Mouse (Mus musculus) midbrain, embryonic 14.5 days (tissue): ENCODE measurements around the gene Papola. TPM values are rescaled to one million over a fixed set of nuclear protein-coding genes. Genes with fewer than 3 reads are reported as not detected.

Source experiments
- ATAC-seq: fragments of 200-750 bp; cut with Nextera tagmentation; 2 replicates; pipeline ENCODE4 v1.8.0; 2017; ENCODE audit warnings: moderate number of reproducible peaks, moderate library complexity; ENCODE audit not compliant: low FRiP score, low TSS enrichment
- DNase-seq: peaks from one replicate; pipeline ENCODE4 v3.0.0-alpha.2; 2015
- H3K27ac ChIP-seq: fragments of 300-500 bp; sonication (generic); replicated peaks from 2 replicates; pipeline ENCODE4 v1.5.1; 2014; ENCODE audit warnings: mild to moderate bottlenecking, low read depth, low read length, moderate library complexity
- H3K27me3 ChIP-seq: fragments of 300-500 bp; sonication (generic); 2 replicates; pipeline ENCODE4 v1.6.1; 2014; ENCODE audit warnings: low read length, control low read depth, mixed read lengths; ENCODE audit not compliant: control insufficient read depth, insufficient read depth
- H3K36me3 ChIP-seq: fragments of 300-500 bp; sonication (generic); 2 replicates; pipeline ENCODE4 v1.6.1; 2014; ENCODE audit warnings: low read length, control low read depth; ENCODE audit not compliant: control insufficient read depth, insufficient read depth
- H3K4me1 ChIP-seq: fragments of 300-500 bp; sonication (generic); 2 replicates; pipeline ENCODE4 v1.6.1; 2014; ENCODE audit warnings: mild to moderate bottlenecking, antibody characterized with exemption, low read length, control low read depth; ENCODE audit not compliant: control insufficient read depth, insufficient read depth
- H3K4me2 ChIP-seq: fragments of 300-500 bp; sonication (generic); 2 replicates; pipeline ENCODE4 v1.6.1; 2014; ENCODE audit warnings: mild to moderate bottlenecking, low read length, moderate library complexity
- H3K4me3 ChIP-seq: fragments of 300-500 bp; sonication (generic); replicated peaks from 2 replicates; pipeline ENCODE4 v1.5.1; 2014; ENCODE audit warnings: low read depth, low read length
- H3K9ac ChIP-seq: fragments of 300-500 bp; sonication (generic); replicated peaks from 2 replicates; pipeline ENCODE4 v1.6.1; 2014; ENCODE audit warnings: mild to moderate bottlenecking, low read length, moderate library complexity
- H3K9me3 ChIP-seq: fragments of 300-500 bp; sonication (generic); 2 replicates; pipeline ENCODE4 v1.6.1; 2016; ENCODE audit warnings: low read length, control low read depth, mixed read lengths; ENCODE audit not compliant: control insufficient read depth
- WGBS: fragments of 180-500 bp; shearing (Covaris S2); extraction: QIAGEN DNeasy Blood & Tissue Kit; methylation state at CpG from one replicate; pipeline ENCODE4 v1.1.7; 2014; 5-methylcytosine and 5-hydroxymethylcytosine counted together
- microRNA-seq: library from miRNA; unstranded; fragments of <30 nt; microRNA quantifications from one replicate; pipeline ENCODE4, GENCODE M21; 2016
- polyA plus RNA-seq: library from polyadenylated mRNA; unstranded; fragments of >200 nt; fragmentation: Nextera tagmentation; extraction: Ambion mirVana; gene quantifications from 2 replicates; pipeline ENCODE4 v1.2.1, GENCODE M21; 2014

Papola gene
- polyA plus RNA-seq, 1 experiment from 2014 or later = 169 TPM

DNA sequence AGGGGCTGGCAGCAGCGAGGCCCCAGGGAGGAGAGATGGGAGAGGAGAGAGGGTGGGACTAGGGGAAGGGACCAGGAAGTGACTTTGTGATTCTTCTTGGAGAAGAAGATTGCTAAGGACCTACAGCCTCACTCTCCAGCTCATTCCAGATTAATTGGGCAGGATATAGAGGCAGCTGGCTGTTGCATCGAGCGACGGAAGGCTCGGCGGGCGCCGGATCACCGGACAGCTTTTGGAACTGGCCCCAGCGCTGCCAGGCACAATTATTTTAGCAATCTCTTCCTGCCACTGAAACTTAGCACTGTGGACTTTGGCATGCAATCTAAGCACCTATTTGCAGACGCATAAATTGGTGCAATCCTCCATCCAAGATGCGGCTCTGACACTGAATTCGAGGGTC, 92.4 kb downstream of the Papola start:
- H3K27ac ChIP-seq = no peak overlapping the region
- DNase-seq = no peak
- H3K4me1 ChIP-seq = peaks cover 12% of the 10 kb centered on the region; the same call in 1 of the 2 replicates
- no peak overlapping the region for H3K4me3 ChIP-seq
- H3K9ac ChIP-seq = no peak overlapping the region
- H3K9me3 ChIP-seq = 0 out of 2 replicates have a peak, but pooled peaks cover 9% of the 10 kb centered on the region
- no peak overlapping the region for H3K4me2 ChIP-seq
- ATAC-seq = no peak
- WGBS = 73% methylated on average over 13 of the region's 13 CpGs
- peaks cover 19% of the 10 kb centered on the region for H3K27me3 ChIP-seq
- H3K36me3 ChIP-seq = no peaks in the 10 kb centered on the region

DNA sequence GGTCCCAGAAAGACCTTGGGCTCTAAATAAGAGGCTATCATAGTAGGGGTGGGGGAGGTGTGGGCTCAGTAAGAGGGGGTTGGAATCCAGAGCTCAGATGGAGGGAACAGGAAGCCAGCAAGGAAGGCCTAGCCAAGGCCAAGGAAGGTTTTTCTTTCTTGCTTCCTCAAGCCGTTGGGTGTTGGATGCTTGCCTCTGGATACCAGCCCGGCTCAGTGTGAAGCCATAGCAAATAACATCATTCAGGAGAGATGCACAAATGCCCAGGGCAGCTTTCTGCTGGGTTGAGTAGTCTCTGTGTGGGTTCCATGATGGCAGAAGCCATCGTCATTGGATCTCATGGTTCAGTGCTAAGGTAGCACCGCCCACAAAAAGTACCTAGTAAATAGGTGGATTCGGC, 94.3 kb downstream of the Papola start:
- H3K27ac ChIP-seq = no peak overlapping the region
- H3K9ac ChIP-seq = no peak overlapping the region
- DNase-seq (no peak), ATAC-seq (no peak)
- 96% methylated on average over 5 of the region's 5 CpGs for WGBS
- no peaks in the 10 kb centered on the region for H3K36me3 ChIP-seq
- H3K4me2 ChIP-seq = no peak overlapping the region
- peaks cover 12% of the 10 kb centered on the region; the same call in 1 of the 2 replicates for H3K4me1 ChIP-seq
- no peak overlapping the region for H3K4me3 ChIP-seq
- peaks cover 15% of the 10 kb centered on the region for H3K27me3 ChIP-seq
- 0 out of 2 replicates have a peak, but pooled peaks cover 9% of the 10 kb centered on the region for H3K9me3 ChIP-seq

DNA sequence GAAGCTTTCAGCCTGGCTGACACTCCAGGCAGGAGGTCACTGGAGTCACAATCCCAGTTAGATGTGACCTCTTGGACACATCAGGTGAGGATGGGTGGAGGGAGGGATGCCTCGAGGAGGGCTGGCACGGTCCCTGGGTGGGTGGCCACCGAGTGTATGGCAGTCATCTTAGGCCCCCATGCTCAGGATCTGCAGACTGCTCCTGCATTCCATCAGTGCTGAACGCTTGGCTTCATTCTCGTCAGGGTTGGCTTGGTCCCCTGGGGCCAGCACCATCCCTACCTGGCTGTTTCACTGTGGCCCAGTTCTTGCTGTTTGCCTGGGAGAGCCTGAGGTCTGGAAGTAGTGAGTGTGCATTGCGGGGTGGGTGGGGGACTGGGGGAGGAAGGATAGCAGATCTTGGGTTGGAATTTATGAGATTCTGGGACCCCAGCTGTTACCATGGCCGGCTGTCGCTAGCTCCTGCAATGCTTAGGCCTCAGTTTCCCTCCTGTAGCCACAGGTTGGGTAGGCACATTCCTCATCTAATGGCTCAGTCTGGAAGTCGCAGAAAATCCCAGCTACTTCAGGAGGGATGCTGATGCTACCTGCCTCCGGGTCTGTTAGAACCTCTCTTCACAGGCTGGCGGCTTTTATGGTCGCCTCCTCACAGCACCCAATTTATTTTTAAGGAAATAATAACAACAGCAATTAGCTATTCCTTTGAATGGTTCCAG, 99.5 kb downstream of the Papola start:
- 82% methylated on average over 12 of the region's 12 CpGs for WGBS
- H3K27ac ChIP-seq = peak overlapping the region; percentile 27
- ATAC-seq = no peak

DNA sequence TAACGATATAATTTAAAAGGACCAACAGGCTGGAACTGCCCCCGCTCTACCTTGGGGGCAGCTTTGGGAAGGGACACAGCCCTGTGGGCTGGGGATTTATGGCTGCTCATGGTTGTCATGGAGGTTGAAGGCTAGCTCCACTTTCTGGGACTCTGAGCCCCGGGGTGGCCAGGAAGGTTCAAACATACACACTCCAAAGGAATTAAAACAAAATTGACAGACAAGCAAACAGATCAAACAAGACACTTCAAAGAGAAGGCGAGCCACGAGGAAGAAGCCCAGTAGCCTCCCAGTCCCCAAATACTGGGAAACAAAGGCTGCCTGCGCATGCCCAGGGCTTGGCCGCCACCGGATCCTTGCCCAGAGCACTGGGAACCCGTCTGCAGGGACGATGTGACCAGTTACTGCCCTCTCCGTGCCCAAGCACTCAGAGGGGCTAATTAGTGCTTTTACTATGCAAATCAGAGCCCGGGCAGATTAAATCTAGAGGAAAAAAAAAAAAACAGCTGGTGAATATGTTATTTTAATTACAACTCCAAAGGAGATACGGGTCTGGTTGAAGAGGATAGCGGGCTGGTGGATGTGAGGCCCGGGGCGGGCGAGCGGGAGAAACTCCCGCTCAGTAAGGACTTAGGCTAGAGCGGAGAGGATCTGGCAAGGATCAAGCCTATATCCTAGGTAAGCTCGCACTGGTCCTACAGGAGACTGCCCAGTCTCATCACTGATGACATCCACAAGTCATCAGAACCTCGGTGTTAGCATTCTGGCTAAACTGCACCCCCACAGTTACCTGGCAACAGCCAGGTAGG, 100.2 kb downstream of the Papola start:
- DNase-seq (peak; percentile 76), ATAC-seq (peak; percentile 62; the same call in 1 of the 2 replicates)
- Histone ChIP-seq H3K27ac (peak overlapping the region; percentile 60), H3K9ac (no peak overlapping the region), H3K36me3 (no peaks in the 10 kb centered on the region), H3K27me3 (no peaks in the 10 kb centered on the region), H3K4me2 (peak overlapping the region; percentile 31), H3K4me3 (no peak overlapping the region), H3K4me1 (peaks cover 10% of the 10 kb centered on the region; the same call in 1 of the 2 replicates), H3K9me3 (0 out of 2 replicates have a peak, but pooled peaks cover 1% of the 10 kb centered on the region)
- 22% methylated on average over 22 of the region's 22 CpGs for WGBS

More for the DNA sequence above, 99.5 kb downstream of the Papola start:
- Histone ChIP-seq H3K27me3 (no peaks in the 10 kb centered on the region), H3K9me3 (0 out of 2 replicates have a peak, but pooled peaks cover 8% of the 10 kb centered on the region), H3K36me3 (no peaks in the 10 kb centered on the region), H3K4me2 (no peak overlapping the region), H3K9ac (no peak overlapping the region), H3K4me3 (no peak overlapping the region), H3K4me1 (peaks cover 10% of the 10 kb centered on the region; the same call in 1 of the 2 replicates)
- no peak for DNase-seq

Small RNAs within 50 kb of the gene (microRNA-seq; reads per million reads assigned to microRNA genes)
- 0.88 reads per million for gene Gm22120

Other genes with a start within 250 kb of the Papola start
- gene Bdkrb2, start 221.5 kb upstream of the Papola start, polyA plus RNA-seq = 0.36 and 0.49 TPM in 2 replicates
- not detected in 2 replicates for gene Bdkrb1, start 181.6 kb upstream of the Papola start, polyA plus RNA-seq
- gene Gskip, start 99.9 kb upstream of the Papola start, polyA plus RNA-seq = 33.4 and 36.7 TPM in 2 replicates
- gene Atg2b, start 99.5 kb upstream of the Papola start, polyA plus RNA-seq = 17.1 and 21.8 TPM in 2 replicates
- 0.33 and 0.72 TPM in 2 replicates for gene Ak7, start 78.7 kb upstream of the Papola start, polyA plus RNA-seq
- gene Vrk1, start 225.5 kb downstream of the Papola start, polyA plus RNA-seq = 34.2 and 42.3 TPM in 2 replicates